Mouse (Mus musculus) CH12.LX (cell line): Measurements from ENCODE around the gene Top3a. TPM values are rescaled to one million over a fixed set of nuclear protein-coding genes. Genes with fewer than 3 reads are reported as not detected.

Experiments used
- DNase-seq: peaks from one replicate; pipeline ENCODE4 v3.0.0-alpha.2; 2013; ENCODE audit errors: extremely low read depth
- H3K27ac ChIP-seq: 2 replicates; pipeline ENCODE4 v1.5.1; 2012; ENCODE audit warnings: low read depth, mild to moderate bottlenecking, control low read depth, moderate library complexity; ENCODE audit not compliant: insufficient read depth
- H3K27me3 ChIP-seq: replicated peaks from 2 replicates; pipeline ENCODE3; 2012; ENCODE audit warnings: inconsistent platforms
- H3K36me3 ChIP-seq, 2 experiments: replicated peaks in 1 of 2; 2 replicates each; pipeline versions ENCODE3 to v1.6.1; 2012; ENCODE audit warnings: inconsistent platforms in 1 of 2, low read length in 1 of 2, mild to moderate bottlenecking in 1 of 2, mixed read lengths in 1 of 2, moderate library complexity in 1 of 2; ENCODE audit not compliant: control insufficient read depth in 1 of 2, insufficient read depth in 1 of 2
- H3K4me1 ChIP-seq, 2 experiments: 2 replicates each; pipeline ENCODE4 v1.6.1; 2012; ENCODE audit warnings: inconsistent platforms in 1 of 2, moderate library complexity in 1 of 2; ENCODE audit not compliant: insufficient read depth in 2 of 2, control insufficient read depth in 1 of 2
- H3K4me2 ChIP-seq: 2 replicates; pipeline ENCODE4 v1.6.1; 2012; ENCODE audit warnings: low read depth, mild to moderate bottlenecking, control low read depth; ENCODE audit not compliant: poor library complexity, insufficient read depth, severe bottlenecking
- H3K4me3 ChIP-seq, 3 experiments: fragments of 150-350 bp in 1 of 3; sonication (generic) in 1 of 3; replicated peaks in 1 of 3; 2 replicates each; pipeline versions ENCODE3 to v1.5.1; 2011 to 2012; ENCODE audit warnings: low read depth in 2 of 3, low read length in 2 of 3, mild to moderate bottlenecking in 2 of 3, moderate library complexity in 2 of 3, control low read depth in 1 of 3, improper control_type of control experiment in 1 of 3, inconsistent platforms in 1 of 3, mixed read lengths in 1 of 3; ENCODE audit not compliant: poor library complexity in 1 of 3
- H3K79me2 ChIP-seq: replicated peaks from 2 replicates; pipeline ENCODE4 v1.6.1; 2012; ENCODE audit warnings: mild to moderate bottlenecking, moderate library complexity; ENCODE audit not compliant: control insufficient read depth, poor library complexity, insufficient read depth, severe bottlenecking; ENCODE audit errors: extremely low read depth
- H3K9ac ChIP-seq: 2 replicates; pipeline ENCODE4 v1.6.1; 2012; ENCODE audit warnings: low read depth, mild to moderate bottlenecking, control low read depth, moderate library complexity; ENCODE audit not compliant: insufficient read depth
- H3K9me3 ChIP-seq: replicated peaks from 2 replicates; pipeline ENCODE3; 2012; ENCODE audit warnings: low read length, inconsistent platforms, mixed read lengths
- BHLHE40 ChIP-seq: IDR thresholded peaks from 2 replicates; pipeline ENCODE4 v1.6.1; 2011; ENCODE audit warnings: mild to moderate bottlenecking, low read depth, low read length, improper control_type of control experiment
- CHD2 ChIP-seq: IDR thresholded peaks from 2 replicates; pipeline ENCODE4 v1.6.1; 2011; ENCODE audit warnings: low read length, improper control_type of control experiment
- ELF1 ChIP-seq: IDR thresholded peaks from 2 replicates; pipeline ENCODE4 v1.6.1; 2014; ENCODE audit warnings: low read depth, mild to moderate bottlenecking, inconsistent platforms, low read length, improper control_type of control experiment
- EP300 ChIP-seq: IDR thresholded peaks from 2 replicates; pipeline ENCODE4 v1.6.1; 2011; ENCODE audit warnings: low read length, improper control_type of control experiment
- GABPA ChIP-seq: IDR thresholded peaks from 2 replicates; pipeline ENCODE4 v1.6.1; 2012; ENCODE audit warnings: low read depth, low read length, improper control_type of control experiment, inconsistent platforms; ENCODE audit not compliant: insufficient replicate concordance
- HCFC1 ChIP-seq: IDR thresholded peaks from 2 replicates; pipeline ENCODE4 v1.6.1; 2012; ENCODE audit warnings: low read depth, mild to moderate bottlenecking, inconsistent platforms, low read length, improper control_type of control experiment
- IRF4 ChIP-seq: IDR thresholded peaks from 2 replicates; pipeline ENCODE4 v1.6.1; 2014; ENCODE audit warnings: low read depth, mild to moderate bottlenecking, inconsistent platforms, low read length, improper control_type of control experiment
- MAX ChIP-seq: IDR thresholded peaks from 2 replicates; pipeline ENCODE4 v1.6.1; 2011; ENCODE audit warnings: low read length, improper control_type of control experiment
- MEF2A ChIP-seq: IDR thresholded peaks from 2 replicates; pipeline ENCODE4 v1.6.1; 2014; ENCODE audit warnings: low read depth, mild to moderate bottlenecking, inconsistent platforms, low read length, improper control_type of control experiment, borderline replicate concordance
- MXI1 ChIP-seq: IDR thresholded peaks from 2 replicates; pipeline ENCODE4 v1.6.1; 2011; ENCODE audit warnings: mild to moderate bottlenecking, low read depth, low read length, improper control_type of control experiment
- MYC ChIP-seq: IDR thresholded peaks from 2 replicates; pipeline ENCODE4 v1.6.1; 2011; ENCODE audit warnings: low read depth, mild to moderate bottlenecking, improper control_type of control experiment, low read length
- NRF1 ChIP-seq: IDR thresholded peaks from 2 replicates; pipeline ENCODE4 v1.6.1; 2014; ENCODE audit warnings: low read depth, mild to moderate bottlenecking, inconsistent platforms, low read length, improper control_type of control experiment, moderate library complexity
- PAX5 ChIP-seq: IDR thresholded peaks from 2 replicates; pipeline ENCODE4 v1.6.1; 2012; ENCODE audit warnings: low read length, inconsistent platforms, mixed read lengths
- POLR2A ChIP-seq: IDR thresholded peaks from 2 replicates; pipeline ENCODE4 v1.6.1; 2011; ENCODE audit warnings: low read depth, mild to moderate bottlenecking, improper control_type of control experiment, low read length
- POLR2AphosphoS2 ChIP-seq: IDR thresholded peaks from 2 replicates; pipeline ENCODE4 v1.6.1; 2011; ENCODE audit warnings: low read depth, low read length, improper control_type of control experiment
- RAD21 ChIP-seq: IDR thresholded peaks from 2 replicates; pipeline ENCODE4 v1.6.1; 2011; ENCODE audit warnings: low read depth, mild to moderate bottlenecking, low read length, improper control_type of control experiment, moderate library complexity
- RCOR1 ChIP-seq: conservative IDR thresholded peaks from 2 replicates; pipeline ENCODE4 v1.6.1; 2012; ENCODE audit warnings: low read depth, mild to moderate bottlenecking, inconsistent platforms, low read length, improper control_type of control experiment
- SIN3A ChIP-seq: IDR thresholded peaks from 2 replicates; pipeline ENCODE4 v1.6.1; 2012; ENCODE audit warnings: low read length, improper control_type of control experiment, inconsistent platforms
- SMC3 ChIP-seq: IDR thresholded peaks from 2 replicates; pipeline ENCODE4 v1.6.1; 2011; ENCODE audit warnings: low read depth, low read length, improper control_type of control experiment
- TBP ChIP-seq: conservative IDR thresholded peaks from 2 replicates; pipeline ENCODE4 v1.6.1; 2011; ENCODE audit warnings: low read depth, low read length, improper control_type of control experiment
- TCF12 ChIP-seq: IDR thresholded peaks from 2 replicates; pipeline ENCODE4 v1.6.1; 2014; ENCODE audit warnings: low read depth, mild to moderate bottlenecking, inconsistent platforms, low read length, improper control_type of control experiment
- UBTF ChIP-seq: IDR thresholded peaks from 2 replicates; pipeline ENCODE4 v1.6.1; 2012; ENCODE audit warnings: low read depth, mild to moderate bottlenecking, inconsistent platforms, low read length, improper control_type of control experiment, moderate library complexity
- USF1 ChIP-seq: IDR thresholded peaks from 2 replicates; pipeline ENCODE4 v1.6.1; 2014; ENCODE audit warnings: low read depth, mild to moderate bottlenecking, inconsistent platforms, low read length, improper control_type of control experiment
- USF2 ChIP-seq: conservative IDR thresholded peaks from 2 replicates; pipeline ENCODE4 v1.6.1; 2011; ENCODE audit warnings: low read depth, low read length, improper control_type of control experiment
- ZKSCAN1 ChIP-seq: IDR thresholded peaks from 2 replicates; pipeline ENCODE4 v1.6.1; 2012; ENCODE audit warnings: low read depth, inconsistent platforms, low read length, improper control_type of control experiment, borderline replicate concordance
- ZNF384 ChIP-seq: IDR thresholded peaks from 2 replicates; pipeline ENCODE4 v1.6.1; 2012; ENCODE audit warnings: low read depth, low read length, improper control_type of control experiment, inconsistent platforms
- dilution Hi-C: fragments of 300-500 bp; cut with MboI; formaldehyde crosslinking; loops from 2 replicates; pipeline ENCODE4 v1.14.3; 2020; ENCODE audit warnings: low sequenced_read_pairs; ENCODE audit not compliant: extremely low pct_unique_long_range_greater_than_20kb, extremely low pct_ligation_motif_present
- in situ Hi-C: fragments of 300-500 bp; cut with MboI; formaldehyde crosslinking; loops from 3 replicates; pipeline ENCODE4 v1.14.3; 2019; ENCODE audit warnings: low sequenced_read_pairs, low pct_ligation_motif_present, low pct_unique_long_range_greater_than_20kb, mixed read lengths
- polyA plus RNA-seq: library from polyadenylated mRNA; unstranded; fragments of >175 nt; gene quantifications from 2 replicates; pipeline ENCODE4 v1.2.1, GENCODE M21; 2012; ENCODE audit warnings: low read depth; ENCODE audit not compliant: insufficient read length
- total RNA-seq, 2 experiments: library from RNA; depleted of rRNA; stranded (reverse); fragments of 300-350 nt in 1 of 2; fragments of >200 nt in 1 of 2; gene quantifications; 2 replicates each; pipeline ENCODE4 v1.2.3; 2012 to 2014

Top3a gene
- total and polyA plus RNA-seq, 3 experiments, result 19.6 to 43.7 (median 28.8) TPM

GRCm38 (mm10) chr11:60728260-60728761 is 48.9 kb downstream of the Top3a start, which contains the start of gene Mief2:
Mief2 (plus strand) TSS chr11:60728398.
- peaks cover 17 to 54% of the 10 kb centered on the region in 2 experiments for H3K4me1 ChIP-seq
- DNase-seq, result peak; percentile 98
- peaks cover 39 to 53% of the 10 kb centered on the region in 2 experiments for H3K36me3 ChIP-seq
- TF ChIP-seq ZNF384 (no peak), SIN3A (peak; percentile 74), ELF1 (peak; percentile 77), UBTF (peak; percentile 57; the same call in 1 of the 2 replicates), IRF4 (no peak; the same call in 1 of the 2 replicates), ZKSCAN1 (no peak), MXI1 (peak; percentile 91), MEF2A (no peak; the same call in none of the 2 replicates), GABPA (no peak), POLR2A (peak; percentile 82), NRF1 (peak; percentile 80), HCFC1 (peak; percentile 76), RAD21 (no peak), POLR2AphosphoS2 (no peak; the same call in 1 of the 2 replicates), SMC3 (no peak), TBP (0 out of 2 replicates have a peak, but pooled peaks have one; percentile 38), USF1 (peak; percentile 95), RCOR1 (no peak), USF2 (peak; percentile 93), PAX5 (no peak), BHLHE40 (peak; percentile 96), MAX (peak; percentile 98), MYC (peak; percentile 63; the same call in 1 of the 2 replicates), CHD2 (peak; percentile 86), EP300 (no peak), TCF12 (peak; percentile 8; the same call in 1 of the 2 replicates)
- dilution Hi-C loops, result no loop called here
- H3K27me3 ChIP-seq, result no peaks in the 10 kb centered on the region
- in situ Hi-C loops, result no loop called here
- peak within 1 kb of the TSS; percentile 83 for H3K9ac ChIP-seq
- H3K4me2 ChIP-seq, result peak within 1 kb of the TSS; percentile 83
- H3K4me3 ChIP-seq, result peak within 1 kb of the TSS; percentile 57 to 96 (median 93)
- H3K9me3 ChIP-seq, result no peaks in the 10 kb centered on the region
- H3K27ac ChIP-seq, result peak within 1 kb of the TSS; percentile 79
- peaks cover 6% of the 10 kb centered on the region; the same call in 1 of the 2 replicates for H3K79me2 ChIP-seq
